Mouse (Mus musculus): Measurements from ENCODE around the gene Hist1h3b. TPM values are rescaled to one million over a fixed set of nuclear protein-coding genes. Genes with fewer than 3 reads are reported as not detected.

The Hist1h3b gene
- polyA plus RNA-seq, 1 experiment, result not detected

DNA sequence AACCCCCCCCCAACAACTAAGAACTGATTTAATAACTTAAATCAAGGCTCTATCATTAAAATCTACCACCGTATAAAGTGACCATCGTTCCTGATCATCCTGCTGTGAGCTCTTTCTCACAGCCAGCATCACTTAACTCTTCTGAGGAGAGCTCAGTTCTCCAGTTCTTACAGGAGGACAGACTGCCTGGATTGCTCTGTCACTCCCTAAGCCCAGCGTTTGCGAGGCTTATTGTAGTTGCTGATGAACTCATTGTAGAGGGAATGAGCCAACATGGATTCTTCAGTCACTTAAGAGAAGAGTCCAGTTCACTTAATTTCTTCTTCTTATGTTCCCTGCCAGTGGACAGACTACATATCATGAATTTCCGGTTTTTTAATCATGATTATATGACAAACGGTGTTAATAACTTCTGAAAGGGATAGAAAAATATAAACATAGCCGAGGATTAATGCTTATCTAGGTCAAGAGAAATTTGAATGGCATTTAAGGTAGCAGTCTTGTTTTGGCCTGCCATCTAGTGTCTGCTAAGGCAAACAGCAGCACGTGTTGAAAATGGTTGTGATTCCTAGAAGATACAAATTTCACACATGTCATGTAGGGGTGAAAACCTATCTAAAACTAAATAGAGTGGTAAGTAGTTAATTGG is 19.8 kb upstream of the Hist1h3b start:
- no peak overlapping the region for H3K4me3 ChIP-seq (ENCODE audit: insufficient read depth, low read depth, low read length)
- TF ChIP-seq CTCF (IDR thresholded peaks at IDR 0.05; ENCODE audit: insufficient read depth, low read depth, low read length), result no peak
- TF ChIP-seq POLR2A (IDR thresholded peaks at IDR 0.05; ENCODE audit: insufficient read depth, low read depth, low read length), result no peak
- H3K4me1 ChIP-seq (ENCODE audit: control insufficient read depth, insufficient read depth, low read length), result no peaks in the 10 kb centered on the region
- WGBS, result 20% methylated on average over 8 of the region's 8 CpGs
- H3K27ac ChIP-seq (ENCODE audit: insufficient read depth, low read depth, low read length), result no peak overlapping the region

DNA sequence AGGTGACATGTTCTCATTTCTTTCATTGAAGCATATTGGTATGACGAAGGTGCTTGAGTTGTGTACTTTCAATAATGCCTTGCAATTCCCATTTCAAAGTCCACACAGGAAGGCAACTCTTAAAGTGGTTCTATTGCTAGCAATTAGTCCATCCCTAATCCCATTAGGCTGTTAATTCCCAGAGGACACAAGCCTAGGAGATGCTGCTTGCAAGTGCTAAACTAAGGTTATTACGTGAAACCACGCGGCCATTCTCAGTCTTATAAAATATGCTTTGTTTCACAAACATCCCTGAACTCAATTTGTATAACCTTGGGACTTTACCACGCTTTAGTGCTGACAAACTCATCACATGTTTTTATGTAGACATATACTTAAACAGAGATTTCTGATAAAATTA is 15.0 kb upstream of the Hist1h3b start:
- H3K27ac ChIP-seq (ENCODE audit: insufficient read depth, low read depth, low read length), result no peak overlapping the region
- WGBS, result 91% methylated on average over 5 of the region's 5 CpGs

DNA sequence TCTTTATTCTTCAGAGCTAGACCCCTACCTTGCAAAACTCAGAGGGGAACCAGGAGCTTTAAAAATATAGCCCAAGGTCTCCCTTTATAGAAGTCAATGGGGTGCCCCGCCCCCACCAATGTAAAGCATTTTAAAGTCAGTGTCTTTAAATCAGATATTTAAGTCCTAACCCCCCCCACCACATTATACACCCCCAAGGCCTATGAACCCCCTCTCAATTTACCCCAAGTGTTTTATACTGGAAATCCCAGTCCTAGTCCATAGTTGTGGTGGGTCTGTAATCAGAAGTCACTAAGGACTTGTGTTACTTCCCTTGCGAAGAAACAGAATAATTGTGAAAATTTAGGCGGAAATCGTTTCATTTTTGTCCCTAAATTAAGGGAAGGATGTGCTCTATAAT is 14.0 kb upstream of the Hist1h3b start:
- Histone ChIP-seq H3K27ac (ENCODE audit: insufficient read depth, low read depth, low read length) (peak overlapping the region; percentile 91), H3K4me3 (ENCODE audit: insufficient read depth, low read depth, low read length) (no peak overlapping the region), H3K4me1 (ENCODE audit: control insufficient read depth, insufficient read depth, low read length) (no peaks in the 10 kb centered on the region)
- WGBS, result 21% methylated on average over 4 of the region's 4 CpGs
- TF ChIP-seq CTCF (IDR thresholded peaks at IDR 0.05; ENCODE audit: insufficient read depth, low read depth, low read length), result no peak
- no peak for TF ChIP-seq POLR2A (IDR thresholded peaks at IDR 0.05; ENCODE audit: insufficient read depth, low read depth, low read length)

More for the DNA sequence above, 15.0 kb upstream of the Hist1h3b start:
- Histone ChIP-seq H3K4me1 (ENCODE audit: control insufficient read depth, insufficient read depth, low read length) (no peaks in the 10 kb centered on the region), H3K4me3 (ENCODE audit: insufficient read depth, low read depth, low read length) (no peak overlapping the region)
- TF ChIP-seq CTCF (IDR thresholded peaks at IDR 0.05; ENCODE audit: insufficient read depth, low read depth, low read length) (no peak), POLR2A (IDR thresholded peaks at IDR 0.05; ENCODE audit: insufficient read depth, low read depth, low read length) (no peak)

- Histone ChIP-seq H3K4me1 (ENCODE audit: control insufficient read depth, insufficient read depth, low read length) (no peaks in the 10 kb centered on the region), H3K27ac (ENCODE audit: insufficient read depth, low read depth, low read length) (peak within 1 kb of the TSS; percentile 91), H3K4me3 (ENCODE audit: insufficient read depth, low read depth, low read length) (peak within 1 kb of the TSS; percentile 51)
- under 1% methylated on average over 37 of the region's 38 CpGs for WGBS
- TF ChIP-seq CTCF (IDR thresholded peaks at IDR 0.05; ENCODE audit: insufficient read depth, low read depth, low read length) (no peak), POLR2A (IDR thresholded peaks at IDR 0.05; ENCODE audit: insufficient read depth, low read depth, low read length) (peak; percentile 97)
These were observed 13.4 kb upstream of the Hist1h3b start, which contains the start of gene Hist1h1c for GRCm38 (mm10) chr13:23738677-23739068. TSS of gene Hist1h1c (plus strand) at chr13:23738808.

- no peak; the same call in 1 of the 2 replicates for TF ChIP-seq POLR2A (IDR thresholded peaks at IDR 0.05; ENCODE audit: insufficient read depth, low read depth, low read length)
- no peak for TF ChIP-seq CTCF (IDR thresholded peaks at IDR 0.05; ENCODE audit: insufficient read depth, low read depth, low read length)
- peak overlapping the region; percentile 66 for H3K27ac ChIP-seq (ENCODE audit: insufficient read depth, low read depth, low read length)
- under 1% methylated on average over 39 of the region's 39 CpGs for WGBS
These were observed 12.8 kb upstream of the Hist1h3b start for GRCm38 (mm10) chr13:23739069-23739921.

DNA sequence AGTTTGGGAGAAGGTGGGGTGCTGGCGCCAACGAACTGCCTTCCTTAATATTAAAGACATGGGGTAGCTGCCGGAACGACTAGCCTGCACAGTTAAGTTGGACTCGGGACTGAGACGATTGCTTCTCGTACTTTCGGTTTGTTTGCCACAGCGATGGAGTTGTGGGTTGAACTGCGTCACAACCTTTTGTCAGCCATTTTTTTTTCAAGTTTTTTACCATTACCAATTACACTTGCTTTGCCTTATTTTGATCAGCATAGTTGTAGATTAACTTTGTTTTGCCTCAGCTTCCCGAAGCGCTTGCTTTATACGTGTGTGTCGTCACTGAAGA is 12.2 kb upstream of the Hist1h3b start:
- WGBS, result under 1% methylated on average over 14 of the region's 14 CpGs
- no peak; the same call in 1 of the 2 replicates for TF ChIP-seq POLR2A (IDR thresholded peaks at IDR 0.05; ENCODE audit: insufficient read depth, low read depth, low read length)
- no peak for TF ChIP-seq CTCF (IDR thresholded peaks at IDR 0.05; ENCODE audit: insufficient read depth, low read depth, low read length)
- Histone ChIP-seq H3K27ac (ENCODE audit: insufficient read depth, low read depth, low read length) (peak overlapping the region; percentile 60), H3K4me1 (ENCODE audit: control insufficient read depth, insufficient read depth, low read length) (0 out of 2 replicates have a peak, but pooled peaks cover under 1% of the 10 kb centered on the region), H3K4me3 (ENCODE audit: insufficient read depth, low read depth, low read length) (peak overlapping the region; percentile 51)

More at GRCm38 (mm10) chr13:23739069-23739921, 12.8 kb upstream of the Hist1h3b start:
- Histone ChIP-seq H3K4me1 (ENCODE audit: control insufficient read depth, insufficient read depth, low read length) (no peaks in the 10 kb centered on the region), H3K4me3 (ENCODE audit: insufficient read depth, low read depth, low read length) (peak overlapping the region; percentile 51)

GRCm38 (mm10) chr13:23740256-23740840 is 11.7 kb upstream of the Hist1h3b start:
- 33% methylated on average over 13 of the region's 13 CpGs for WGBS
- Histone ChIP-seq H3K4me1 (ENCODE audit: control insufficient read depth, insufficient read depth, low read length) (peaks cover 5% of the 10 kb centered on the region), H3K27ac (ENCODE audit: insufficient read depth, low read depth, low read length) (peak overlapping the region; percentile 64), H3K4me3 (ENCODE audit: insufficient read depth, low read depth, low read length) (no peak overlapping the region)
- TF ChIP-seq CTCF (IDR thresholded peaks at IDR 0.05; ENCODE audit: insufficient read depth, low read depth, low read length), result no peak
- TF ChIP-seq POLR2A (IDR thresholded peaks at IDR 0.05; ENCODE audit: insufficient read depth, low read depth, low read length), result no peak

GRCm38 (mm10) chr13:23740910-23741309 is 11.2 kb upstream of the Hist1h3b start:
- no peak for TF ChIP-seq CTCF (IDR thresholded peaks at IDR 0.05; ENCODE audit: insufficient read depth, low read depth, low read length)
- no peak for TF ChIP-seq POLR2A (IDR thresholded peaks at IDR 0.05; ENCODE audit: insufficient read depth, low read depth, low read length)
- 70% methylated on average over 5 of the region's 5 CpGs for whole genome bisulfite sequencing
- H3K27ac ChIP-seq (ENCODE audit: insufficient read depth, low read depth, low read length), result no peak overlapping the region
- no peak overlapping the region for H3K4me3 ChIP-seq (ENCODE audit: insufficient read depth, low read depth, low read length)
- H3K4me1 ChIP-seq (ENCODE audit: control insufficient read depth, insufficient read depth, low read length), result peaks cover 5% of the 10 kb centered on the region

DNA sequence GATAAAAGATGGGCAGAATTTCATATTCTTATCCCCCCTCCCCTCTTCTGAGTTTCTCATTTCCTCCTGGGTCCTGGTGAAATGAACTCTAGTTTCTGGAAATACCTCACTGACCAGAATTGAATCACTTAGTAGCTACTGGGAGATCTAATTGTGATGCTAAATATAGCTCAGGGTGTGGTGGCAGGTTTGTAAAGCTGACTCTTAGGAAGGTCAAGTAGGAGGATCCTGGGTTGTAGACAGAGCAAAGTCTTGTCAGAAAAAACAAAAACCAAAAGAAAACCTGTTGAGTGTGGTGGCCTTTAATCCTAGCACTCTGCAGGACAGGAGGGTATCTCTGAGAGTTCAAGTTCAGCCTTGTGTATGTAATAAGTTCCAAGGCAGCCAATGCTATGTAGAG is 10.1 kb upstream of the Hist1h3b start:
- Histone ChIP-seq H3K4me1 (ENCODE audit: control insufficient read depth, insufficient read depth, low read length) (peaks cover 8% of the 10 kb centered on the region), H3K27ac (ENCODE audit: insufficient read depth, low read depth, low read length) (no peak overlapping the region), H3K4me3 (ENCODE audit: insufficient read depth, low read depth, low read length) (no peak overlapping the region)
- TF ChIP-seq POLR2A (IDR thresholded peaks at IDR 0.05; ENCODE audit: insufficient read depth, low read depth, low read length) (no peak), CTCF (IDR thresholded peaks at IDR 0.05; ENCODE audit: insufficient read depth, low read depth, low read length) (no peak)
